In genomic region chr17:65666388-65667161, GRCm38 (mm10) we compare ENCODE assay signal across 9 mouse cellular contexts. TPM values are rescaled to one million over a fixed set of nuclear protein-coding genes. Genes with fewer than 3 reads are reported as not detected.
DNase-seq lines count a peak whose midpoint lies in the region; ATAC-seq and TF ChIP-seq lines count a peak whose summit lies in the region.
"Had no signal": no experiment of that assay in that cellular context is flagged by ENCODE, and none has a peak within 500 bp of the region (broad histone marks: within the 10 kb centered on the region; RNA-seq: fewer than 3 reads in every experiment).

No protein-coding gene starts in this region.

- no peaks in the 10 kb centered on the region; the same call in 1 of the 2 replicates for H3K36me3 ChIP-seq in limb, embryonic 14.5 days (ENCODE audit: control insufficient read depth, insufficient read depth, low read length)
- peaks cover 3% of the 10 kb centered on the region; the same call in 1 of the 2 replicates for H3K36me3 ChIP-seq in midbrain, embryonic 13.5 days

- no peaks in the 10 kb centered on the region for H3K27me3 ChIP-seq in limb, embryonic 14.5 days (ENCODE audit: control insufficient read depth, insufficient read depth, low read length)
- H3K27me3 ChIP-seq in midbrain, embryonic 13.5 days = no peaks in the 10 kb centered on the region

- peak; percentile 26 for DNase-seq in adrenal gland, postnatal 10 days
- no peak for DNase-seq in adrenal gland, postnatal 25 days
- peak; percentile 29 for DNase-seq in ovary, postnatal 36 days (ENCODE audit: low spot score)
- DNase-seq in ovary, postnatal 10 days (ENCODE audit: low spot score) = no peak
- DNase-seq in limb, embryonic 14.5 days (ENCODE audit: low spot score) = peak; percentile 30
- peak; percentile 73 for DNase-seq in testis, postnatal 14 days (ENCODE audit: low spot score)
- DNase-seq in gastrocnemius, postnatal 4 days (ENCODE audit: low spot score in 2 of 2) = no peak
- DNase-seq: cerebellum, adult 11-12 months had no signal

- H3K9ac ChIP-seq in limb, embryonic 14.5 days (ENCODE audit: low read depth, low read length, severe bottlenecking) = no peak overlapping the region
- H3K9ac ChIP-seq in midbrain, embryonic 13.5 days (replicated peaks) = no peak overlapping the region

- H3K27ac ChIP-seq in limb, embryonic 14.5 days (replicated peaks; ENCODE audit: low read depth, low read length) = no peak overlapping the region
- no peak overlapping the region for H3K27ac ChIP-seq in midbrain, embryonic 13.5 days

- H3K4me1 ChIP-seq in limb, embryonic 14.5 days (ENCODE audit: control insufficient read depth, insufficient read depth, low read length) = no peaks in the 10 kb centered on the region
- H3K4me1 ChIP-seq in midbrain, embryonic 13.5 days (replicated peaks) = no peaks in the 10 kb centered on the region

- WGBS in limb, embryonic 14.5 days = 65% methylated on average over 17 of the region's 17 CpGs
- WGBS in midbrain, embryonic 13.5 days = 90% methylated on average over 17 of the region's 17 CpGs

- no peak overlapping the region for H3K4me3 ChIP-seq in limb, embryonic 14.5 days (replicated peaks; ENCODE audit: low read length)
- no peak overlapping the region for H3K4me3 ChIP-seq in midbrain, embryonic 13.5 days (replicated peaks)

- ATAC-seq in limb, embryonic 14.5 days (ENCODE audit: low FRiP score, low read depth) = 0 out of 2 replicates have a peak, but pooled peaks have one; percentile 19
- no peak for ATAC-seq in midbrain, embryonic 13.5 days

- TF ChIP-seq POLR2A in limb, embryonic 14.5 days (IDR thresholded peaks at IDR 0.05; ENCODE audit: borderline replicate concordance, extremely low read depth, insufficient read depth, insufficient read length) = no peak

- H3K9me3 ChIP-seq in limb, embryonic 14.5 days (ENCODE audit: control insufficient read depth, low read length) = no peaks in the 10 kb centered on the region
- H3K9me3 ChIP-seq in midbrain, embryonic 13.5 days = no peaks in the 10 kb centered on the region

- no peak overlapping the region for H3K4me2 ChIP-seq in limb, embryonic 14.5 days (replicated peaks; ENCODE audit: low read depth, low read length, severe bottlenecking)
- no peak overlapping the region for H3K4me2 ChIP-seq in midbrain, embryonic 13.5 days (replicated peaks)

RNA-seq across cellular contexts. Expression of gene Txndc2, which starts 24.6 kb away (rescaled TPM):
- 10 to 100 TPM in 1 of 2 experiments, 1 to 10 TPM in 1; 7.6 to 13.2 TPM for total RNA-seq in adrenal gland, postnatal 10 days (2021)
- 39.6 and 47.1 TPM in 2 replicates for total RNA-seq in adrenal gland, postnatal 25 days (2021)
- 0.08 and 0.14 TPM in 2 replicates for polyA plus RNA-seq in limb, embryonic 14.5 days (2012; rRNA removed)
- 0.10 and 0.22 TPM in 2 replicates for polyA plus RNA-seq in limb, embryonic 14.5 days (2014; fragmentation: Nextera tagmentation; extraction: Ambion mirVana)
- 0.26 TPM in 1 of 2 replicates, not detected in the other for polyA plus RNA-seq in midbrain, embryonic 13.5 days (2015; fragmentation: Nextera tagmentation; extraction: Ambion mirVana)
- total RNA-seq in gastrocnemius, postnatal 4 days (2021) = under 1 TPM; 0.23 to 0.29 TPM

RNA-seq across cellular contexts. Expression of gene Vapa, which starts 53.2 kb away (rescaled TPM):
- 100 to 1,000 TPM; 108 to 115 TPM for total RNA-seq in adrenal gland, postnatal 10 days (2021)
- 162 and 209 TPM in 2 replicates for total RNA-seq in adrenal gland, postnatal 25 days (2021)
- 53.0 and 57.7 TPM in 2 replicates for polyA plus RNA-seq in limb, embryonic 14.5 days (2012; rRNA removed)
- 192 and 196 TPM in 2 replicates for polyA plus RNA-seq in limb, embryonic 14.5 days (2014; fragmentation: Nextera tagmentation; extraction: Ambion mirVana)
- polyA plus RNA-seq in midbrain, embryonic 13.5 days (2015; fragmentation: Nextera tagmentation; extraction: Ambion mirVana) = 244 and 247 TPM in 2 replicates
- 100 to 1,000 TPM; 142 to 159 TPM for total RNA-seq in gastrocnemius, postnatal 4 days (2021)

Comparison
In these comparisons a context has a peak if more than half of its experiments do, and no peak if none do; other contexts are left out.
1. DNase-seq: peak in adrenal gland, postnatal 10 days (single experiment), ovary, postnatal 36 days (single experiment), limb, embryonic 14.5 days (single experiment) and testis, postnatal 14 days (single experiment); none in adrenal gland, postnatal 25 days (single experiment), ovary, postnatal 10 days (single experiment) and gastrocnemius, postnatal 4 days (0 of 2).
2. RNA of gene Txndc2, which starts 24.6 kb away (total RNA-seq): 39.6 to 47.1 TPM in adrenal gland, postnatal 25 days and 7.6 to 13.2 TPM in adrenal gland, postnatal 10 days; 0.23 to 0.29 TPM in gastrocnemius, postnatal 4 days; every median in the first group is over 4 times any median in the second.